Mouse (Mus musculus): ENCODE results near the gene Map1lc3b.

GRCm38 (mm10) chr8:121541862-121542261, 48.3 kb upstream of the Map1lc3b start:
- no peak for TF ChIP-seq CTCF (IDR thresholded peaks at IDR 0.05; ENCODE audit: low read depth, low read length)
- TF ChIP-seq POLR2A (IDR thresholded peaks at IDR 0.05; ENCODE audit: extremely low read depth, insufficient read depth, low read length): no peak
